Mouse (Mus musculus): ENCODE results near the gene Prr12. TPM values are rescaled to one million over a fixed set of nuclear protein-coding genes. Genes with fewer than 3 reads are reported as not detected.

The Prr12 gene
- polyA plus RNA-seq (2012; fragmentation: generic; extraction: Trizol) = 10 to 100 TPM; 15.5 to 50.5 TPM

DNA sequence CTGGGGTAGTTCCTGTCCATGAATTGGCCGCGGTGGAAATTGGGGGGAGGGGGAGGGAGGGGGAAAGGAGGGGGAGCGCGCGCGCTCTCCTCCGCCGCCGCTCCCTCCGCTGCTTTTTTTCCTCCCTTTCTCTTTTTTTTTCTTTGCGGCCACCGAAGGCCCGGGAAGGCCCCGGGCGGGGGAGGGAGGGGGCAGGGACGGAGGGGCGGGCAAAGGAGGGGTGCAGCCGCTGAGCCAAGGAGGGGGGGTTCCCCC is at the start of gene Prr12:
TSS of gene Prr12 (minus strand) at position 20 of the 255 bp plus-strand sequence.

DNA sequence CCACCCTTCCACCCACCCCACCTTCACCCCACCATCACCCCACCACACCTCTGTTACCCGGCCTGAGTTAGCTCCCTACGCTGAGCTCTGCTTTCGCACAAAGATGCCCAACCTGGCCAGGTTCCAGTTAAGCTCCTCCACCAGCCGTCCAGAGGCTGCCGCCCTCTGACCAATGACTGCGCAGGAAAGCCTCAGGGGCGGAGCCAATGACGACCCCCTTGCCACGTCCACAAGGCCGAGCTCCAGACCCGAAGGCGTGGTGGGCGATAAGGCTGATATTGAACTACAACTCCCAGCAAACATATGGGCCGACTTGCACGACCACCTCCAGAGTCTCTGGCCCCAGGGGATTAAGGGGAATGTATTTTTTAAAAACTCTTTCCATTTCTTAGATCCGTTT is 39.4 kb upstream of the Prr12 start, which contains the start of gene Rcn3:
TSS of gene Rcn3 (minus strand) at position 174 of the 400 bp plus-strand sequence.

GRCm38 (mm10) chr7:45062239-45062835 is 9.7 kb upstream of the Prr12 start, which contains the start of the genes Nosip and Prrg2:
Gene Nosip, plus strand, starts transcription at chr7:45062429.
Gene Prrg2, minus strand, starts transcription at chr7:45062677.

DNA sequence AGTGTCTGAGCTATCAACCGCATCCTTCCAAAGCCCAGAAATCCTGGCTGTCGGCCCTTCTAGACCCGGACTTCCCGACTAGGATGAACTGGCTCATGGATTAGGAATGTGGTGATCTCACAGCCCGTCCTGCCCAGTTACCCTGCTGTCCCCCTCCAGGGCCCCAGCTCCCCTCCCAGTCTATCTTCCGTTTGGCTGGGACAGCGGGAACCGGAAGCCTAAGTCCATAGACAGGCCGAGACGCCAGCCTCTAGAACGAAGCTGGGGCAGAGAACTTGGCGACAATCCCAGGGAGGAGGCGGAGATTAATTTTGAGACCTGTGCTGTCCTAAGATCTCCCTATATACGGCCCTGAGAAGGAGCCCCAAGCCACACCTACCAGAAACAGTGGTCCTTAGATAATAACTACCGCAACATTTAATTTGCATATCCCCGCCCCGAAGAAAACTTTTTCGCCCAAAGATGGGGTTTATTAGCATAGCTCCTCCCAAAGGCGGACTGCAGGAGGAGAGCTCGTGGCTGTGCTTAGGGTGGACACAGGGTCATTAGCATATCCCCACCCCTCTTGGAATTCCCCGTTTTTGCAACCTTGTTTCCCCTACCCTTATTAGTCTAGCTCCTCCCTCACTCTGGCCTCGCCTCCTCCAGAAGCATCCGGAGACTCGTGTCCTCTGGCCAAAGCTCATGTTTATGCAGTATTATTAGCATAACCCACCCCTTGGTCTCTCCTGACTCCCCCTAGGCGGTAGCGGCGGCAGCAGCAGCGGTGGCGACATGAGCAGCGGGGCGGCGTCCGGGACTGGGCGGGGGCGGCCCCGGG is 35.2 kb downstream of the Prr12 start, which contains the start of gene Rras:
TSS of gene Rras (plus strand) at position 720 of the 820 bp plus-strand sequence.

GRCm38 (mm10) chr7:45015957-45016612 is 36.6 kb downstream of the Prr12 start, which contains the start of gene Scaf1:
Gene Scaf1, minus strand, starts transcription at chr7:45016363.

GRCm38 (mm10) chr7:44998501-44998955 is 54.2 kb downstream of the Prr12 start, which contains the start of gene Bcl2l12:
Gene Bcl2l12, minus strand, starts transcription at chr7:44998712.

GRCm38 (mm10) chr7:44997231-44997939 is 55.3 kb downstream of the Prr12 start, which contains the start of gene Irf3:
Gene Irf3, plus strand, starts transcription at chr7:44997648.

DNA sequence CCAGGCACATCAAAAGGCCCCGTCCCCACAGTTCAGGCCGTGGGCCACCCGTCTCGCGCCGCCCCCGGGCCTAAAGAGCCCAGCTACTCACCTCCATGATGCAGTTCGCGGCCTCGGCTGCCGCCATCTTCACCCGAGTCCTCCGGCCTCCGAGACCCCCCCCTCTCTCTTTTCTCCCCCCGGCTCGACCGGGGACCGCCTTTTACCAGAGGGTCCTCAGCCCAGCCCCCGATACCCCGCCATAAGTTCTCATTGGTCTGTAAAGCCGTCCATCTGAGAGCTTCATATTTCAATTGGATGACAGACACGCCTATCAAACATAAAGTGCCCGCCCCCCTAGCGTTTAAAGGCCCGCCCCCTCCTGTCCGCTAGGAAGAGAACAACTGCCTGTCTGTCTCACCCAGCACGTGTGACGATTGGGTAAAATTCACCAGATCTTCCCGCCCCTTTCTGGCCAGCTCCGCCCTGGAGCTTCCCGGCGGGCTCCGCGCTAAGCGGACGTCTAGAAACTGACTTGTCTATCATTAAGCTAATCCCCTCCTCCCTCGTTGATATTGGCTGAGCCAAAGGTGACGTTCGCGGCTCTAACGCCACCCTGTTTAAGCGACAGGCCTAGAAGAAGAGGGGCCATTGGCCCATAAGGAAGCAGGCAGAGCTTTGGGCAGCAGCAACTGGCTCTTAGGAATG is 66.3 kb downstream of the Prr12 start, which contains the start of gene Prmt1:
TSS of gene Prmt1 (minus strand) at position 377 of the 687 bp plus-strand sequence.

Other genes starting within 250 kb of the Prr12 start
- 10 to 100 TPM; 38.6 to 53.4 TPM for gene Nup62, start 236.8 kb downstream of the Prr12 start, polyA plus RNA-seq (2012; fragmentation: generic; extraction: Trizol)
- gene Il4i1, start 236.5 kb downstream of the Prr12 start, polyA plus RNA-seq (2012; fragmentation: generic; extraction: Trizol) = 1 to 10 TPM in 1 of 2 experiments, under 1 TPM in 1; 0.55 to 3.7 TPM
- gene Atf5, start 236.2 kb downstream of the Prr12 start, polyA plus RNA-seq (2012; fragmentation: generic; extraction: Trizol) = 100 to 1,000 TPM; 139 to 293 TPM
- gene Akt1s1, start 203.9 kb downstream of the Prr12 start, polyA plus RNA-seq (2012; fragmentation: generic; extraction: Trizol) = 100 to 1,000 TPM; 148 to 208 TPM
- 10 to 100 TPM; 52.9 to 61.3 TPM for gene Tbc1d17, start 203.8 kb downstream of the Prr12 start, polyA plus RNA-seq (2012; fragmentation: generic; extraction: Trizol)
- gene Pnkp, start 195.7 kb downstream of the Prr12 start, polyA plus RNA-seq (2012; fragmentation: generic; extraction: Trizol) = 10 to 100 TPM; 26.9 to 30.8 TPM
- gene Ptov1, start 183.1 kb downstream of the Prr12 start, polyA plus RNA-seq (2012; fragmentation: generic; extraction: Trizol) = 100 to 1,000 TPM; 265 to 602 TPM
- gene Med25, start 160.2 kb downstream of the Prr12 start, polyA plus RNA-seq (2012; fragmentation: generic; extraction: Trizol) = 10 to 100 TPM; 52.4 to 67.0 TPM
- 10 to 100 TPM; 12.7 to 23.2 TPM for gene Fuz, start 156.8 kb downstream of the Prr12 start, polyA plus RNA-seq (2012; fragmentation: generic; extraction: Trizol)
- 10 to 100 TPM; 68.5 to 88.3 TPM for gene Ap2a1, start 123.4 kb downstream of the Prr12 start, polyA plus RNA-seq (2012; fragmentation: generic; extraction: Trizol)
- under 1 TPM in 1 of 2 experiments, not detected in 1; 0.28 TPM for gene Tsks, start 109.7 kb downstream of the Prr12 start, polyA plus RNA-seq (2012; fragmentation: generic; extraction: Trizol)
- gene Cpt1c, start 78.0 kb downstream of the Prr12 start, polyA plus RNA-seq (2012; fragmentation: generic; extraction: Trizol) = 10 to 100 TPM; 18.8 to 57.8 TPM
- gene Prmt1, start 66.3 kb downstream of the Prr12 start, polyA plus RNA-seq (2012; fragmentation: generic; extraction: Trizol) = 100 to 1,000 TPM; 400 to 521 TPM
- gene Irf3, start 55.2 kb downstream of the Prr12 start, polyA plus RNA-seq (2012; fragmentation: generic; extraction: Trizol) = 10 to 100 TPM; 48.6 to 59.4 TPM
- 10 to 100 TPM in 1 of 2 experiments, 1 to 10 TPM in 1; 7.7 to 25.0 TPM for gene Bcl2l12, start 54.2 kb downstream of the Prr12 start, polyA plus RNA-seq (2012; fragmentation: generic; extraction: Trizol)
- gene Scaf1, start 36.5 kb downstream of the Prr12 start, polyA plus RNA-seq (2012; fragmentation: generic; extraction: Trizol) = 10 to 100 TPM; 40.4 to 82.2 TPM
- 100 to 1,000 TPM; 124 to 245 TPM for gene Rras, start 34.9 kb downstream of the Prr12 start, polyA plus RNA-seq (2012; fragmentation: generic; extraction: Trizol)
- gene Nosip, start 9.5 kb upstream of the Prr12 start, polyA plus RNA-seq (2012; fragmentation: generic; extraction: Trizol) = 10 to 100 TPM; 70.7 to 93.8 TPM
- gene Prrg2, start 9.8 kb upstream of the Prr12 start, polyA plus RNA-seq (2012; fragmentation: generic; extraction: Trizol) = 10 to 100 TPM; 15.9 to 50.5 TPM
- gene Rcn3, start 39.3 kb upstream of the Prr12 start, polyA plus RNA-seq (2012; fragmentation: generic; extraction: Trizol) = 100 to 1,000 TPM in 1 of 2 experiments, 10 to 100 TPM in 1; 38.2 to 683 TPM
- gene Fcgrt, start 51.0 kb upstream of the Prr12 start, polyA plus RNA-seq (2012; fragmentation: generic; extraction: Trizol) = 100 to 1,000 TPM in 1 of 2 experiments, 10 to 100 TPM in 1; 35.9 to 373 TPM
- 1,000 to 10,000 TPM; 3,371 to 8,325 TPM for gene Rps11, start 71.6 kb upstream of the Prr12 start, polyA plus RNA-seq (2012; fragmentation: generic; extraction: Trizol)
- gene Rpl13a, start 75.9 kb upstream of the Prr12 start, polyA plus RNA-seq (2012; fragmentation: generic; extraction: Trizol) = over 10,000 TPM in 1 of 2 experiments, 1,000 to 10,000 TPM in 1; 5,910 to 13,875 TPM
- 1 to 10 TPM; 2.2 to 3.0 TPM for gene Gm45713, start 83.3 kb upstream of the Prr12 start, polyA plus RNA-seq (2012; fragmentation: generic; extraction: Trizol)
- 10 to 100 TPM in 1 of 2 experiments, 1 to 10 TPM in 1; 2.1 to 23.0 TPM for gene Flt3l, start 83.6 kb upstream of the Prr12 start, polyA plus RNA-seq (2012; fragmentation: generic; extraction: Trizol)
- gene Pih1d1, start 101.4 kb upstream of the Prr12 start, polyA plus RNA-seq (2012; fragmentation: generic; extraction: Trizol) = 100 to 1,000 TPM; 244 to 448 TPM
- gene Aldh16a1, start 101.7 kb upstream of the Prr12 start, polyA plus RNA-seq (2012; fragmentation: generic; extraction: Trizol) = 100 to 1,000 TPM in 1 of 2 experiments, 10 to 100 TPM in 1; 58.8 to 137 TPM
- gene Slc17a7, start 111.1 kb upstream of the Prr12 start, polyA plus RNA-seq (2012; fragmentation: generic; extraction: Trizol) = under 1 TPM; 0.04 to 0.18 TPM
- under 1 TPM; 0.04 to 0.48 TPM for gene Gfy, start 126.7 kb upstream of the Prr12 start, polyA plus RNA-seq (2012; fragmentation: generic; extraction: Trizol)
- gene Pth2, start 128.1 kb upstream of the Prr12 start, polyA plus RNA-seq (2012; fragmentation: generic; extraction: Trizol) = not detected
- 1 to 10 TPM in 1 of 2 experiments, under 1 TPM in 1; 0.71 to 4.3 TPM for gene Ccdc155, start 152.0 kb upstream of the Prr12 start, polyA plus RNA-seq (2012; fragmentation: generic; extraction: Trizol)
- under 1 TPM in 1 of 2 experiments, not detected in 1; 0.15 TPM for gene Dkkl1, start 159.3 kb upstream of the Prr12 start, polyA plus RNA-seq (2012; fragmentation: generic; extraction: Trizol)
- gene Tead2, start 162.9 kb upstream of the Prr12 start, polyA plus RNA-seq (2012; fragmentation: generic; extraction: Trizol) = 100 to 1,000 TPM in 1 of 2 experiments, 10 to 100 TPM in 1; 60.5 to 105 TPM
- under 1 TPM; 0.11 to 0.28 TPM for gene Cd37, start 186.2 kb upstream of the Prr12 start, polyA plus RNA-seq (2012; fragmentation: generic; extraction: Trizol)
- not detected for gene Slc6a16, start 188.2 kb upstream of the Prr12 start, polyA plus RNA-seq (2012; fragmentation: generic; extraction: Trizol)
- not detected for gene Slc6a21, start 224.6 kb upstream of the Prr12 start, polyA plus RNA-seq (2012; fragmentation: generic; extraction: Trizol)

All from C3H10T1/2 (cell line).